Mouse (Mus musculus) heart, embryonic 16.5 days (tissue): Measurements from ENCODE around the gene Gstm3. TPM values are rescaled to one million over a fixed set of nuclear protein-coding genes. Genes with fewer than 3 reads are reported as not detected.

Experiments
- polyA plus RNA-seq: library from polyadenylated mRNA; unstranded; fragments of >200 nt; fragmentation: Nextera tagmentation; extraction: Ambion mirVana; gene quantifications from 2 replicates; pipeline ENCODE4 v1.2.1, GENCODE M21; 2015

The Gstm3 gene
- polyA plus RNA-seq, 1 experiment from 2014 or later: 0.22 TPM

Other genes starting within 250 kb of the Gstm3 start
- gene Csf1, start 208.8 kb downstream of the Gstm3 start, polyA plus RNA-seq: 8.8 and 10.2 TPM in 2 replicates
- gene Eps8l3, start 92.1 kb downstream of the Gstm3 start, polyA plus RNA-seq: 0.64 TPM in 1 of 2 replicates, not detected in the other
- 118 and 121 TPM in 2 replicates for gene Gstm5, start 73.5 kb downstream of the Gstm3 start, polyA plus RNA-seq
- 26.8 and 28.1 TPM in 2 replicates for gene Gstm7, start 37.5 kb downstream of the Gstm3 start, polyA plus RNA-seq
- 11.7 and 12.2 TPM in 2 replicates for gene Gstm6, start 25.5 kb downstream of the Gstm3 start, polyA plus RNA-seq
- 79.3 and 81.3 TPM in 2 replicates for gene Gstm2, start 17.2 kb upstream of the Gstm3 start, polyA plus RNA-seq
- gene Gstm1, start 48.7 kb upstream of the Gstm3 start, polyA plus RNA-seq: 111 and 113 TPM in 2 replicates
- 16.6 and 17.6 TPM in 2 replicates for gene Gstm4, start 75.6 kb upstream of the Gstm3 start, polyA plus RNA-seq
- 27.1 and 29.2 TPM in 2 replicates for gene Ampd2, start 117.4 kb upstream of the Gstm3 start, polyA plus RNA-seq
- gene Gnat2, start 123.5 kb upstream of the Gstm3 start, polyA plus RNA-seq: 0.71 and 0.79 TPM in 2 replicates
- 77.0 and 85.5 TPM in 2 replicates for gene Gnai3, start 176.9 kb upstream of the Gstm3 start, polyA plus RNA-seq
- gene Gpr61, start 185.6 kb upstream of the Gstm3 start, polyA plus RNA-seq: 0.05 and 0.12 TPM in 2 replicates
- 2.5 and 3.5 TPM in 2 replicates for gene Amigo1, start 217.1 kb upstream of the Gstm3 start, polyA plus RNA-seq
- gene Cyb561d1, start 231.9 kb upstream of the Gstm3 start, polyA plus RNA-seq: 3.2 and 3.5 TPM in 2 replicates
- gene Atxn7l2, start 241.7 kb upstream of the Gstm3 start, polyA plus RNA-seq: 7.0 and 7.4 TPM in 2 replicates